Mouse (Mus musculus) megakaryocyte, embryonic 14.5 days (primary cell): ENCODE data around the gene Cnbp.

Experiments used
- FLI1 ChIP-seq: IDR thresholded peaks from 2 replicates; pipeline ENCODE4 v1.6.1; 2012; ENCODE audit warnings: low read length, inconsistent platforms, mixed read lengths
- GATA1 ChIP-seq: IDR thresholded peaks from 3 replicates; pipeline ENCODE4 v1.6.1; 2012; ENCODE audit warnings: mixed read lengths, low read length, inconsistent platforms, borderline replicate concordance

- TF ChIP-seq GATA1 (no peak), FLI1 (no peak)
These were observed 24.2 kb upstream of the Cnbp start for GRCm38 (mm10) chr6:87875083-87875482.
